Mouse (Mus musculus) E14TG2a.4 (cell line): Measurements from ENCODE around the gene Ibsp.

Experiments used
- CTCF ChIP-seq: conservative IDR thresholded peaks from 2 replicates; pipeline ENCODE4 v1.5.1; 2014; ENCODE audit warnings: low read length
- NANOG ChIP-seq: IDR thresholded peaks from 2 replicates; pipeline ENCODE4 v1.6.1; 2014; ENCODE audit warnings: borderline replicate concordance, low read length, mixed read lengths

DNA sequence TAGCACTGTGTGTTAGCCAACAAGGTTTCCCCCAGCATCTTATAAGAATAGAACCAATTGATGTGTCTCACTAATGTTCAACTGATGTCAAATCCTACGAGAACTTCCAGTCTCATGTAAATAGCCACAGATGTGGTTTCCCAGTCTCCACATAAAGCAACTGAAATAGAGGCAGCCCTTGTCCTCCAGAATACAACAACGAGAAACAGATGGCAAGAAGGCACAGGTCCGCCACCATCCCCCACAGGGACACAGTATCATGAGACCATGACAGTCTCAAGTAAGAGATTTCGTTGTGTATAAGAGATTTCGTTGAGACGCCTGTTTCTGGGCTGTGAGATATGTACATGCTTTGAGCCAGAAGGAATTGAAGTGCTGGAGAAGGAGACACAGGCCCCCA is 4.8 kb upstream of the Ibsp start:
- TF ChIP-seq CTCF (no peak), NANOG (no peak)
